ENCODE assay signal across 8 mouse cellular contexts in genomic region chr12:101818246-101818607, GRCm38 (mm10). TPM values are rescaled to one million over a fixed set of nuclear protein-coding genes. Genes with fewer than 3 reads are reported as not detected.
DNase-seq lines count a peak whose midpoint lies in the region; ATAC-seq and TF ChIP-seq lines count a peak whose summit lies in the region.

No protein-coding gene starts in this region.

- peak overlapping the region; percentile 41; the same call in 1 of the 2 replicates for H3K9ac ChIP-seq in lung, postnatal 0 days (replicated peaks; ENCODE audit: low read depth)
- H3K9ac ChIP-seq in limb, embryonic 13.5 days: peak overlapping the region; percentile 62

- no peak for TF ChIP-seq EP300 in lung, postnatal 0 days (IDR thresholded peaks at IDR 0.05)

- H3K27ac ChIP-seq in cerebellum, adult 2 months (ENCODE audit: insufficient read depth, low read length): no peak overlapping the region
- peak overlapping the region; percentile 87 for H3K27ac ChIP-seq in lung, postnatal 0 days (ENCODE audit: low read length)
- H3K27ac ChIP-seq in limb, embryonic 13.5 days: peak overlapping the region; percentile 92
- H3K27ac ChIP-seq in small intestine, adult 2 months (ENCODE audit: insufficient read depth, low read depth, low read length): peak overlapping the region; percentile 21

- H3K4me2 ChIP-seq in lung, postnatal 0 days (replicated peaks; ENCODE audit: low read depth, low read length): peak overlapping the region; percentile 92
- peak overlapping the region; percentile 81 for H3K4me2 ChIP-seq in limb, embryonic 13.5 days (replicated peaks)

- DNase-seq in cerebellum, adult 2 months: no peak
- DNase-seq in cerebellum, postnatal 4 days (ENCODE audit: low spot score in 2 of 2): no peak
- peak; percentile 48 for DNase-seq in lung, postnatal 0 days (ENCODE audit: low spot score)
- no peak for DNase-seq in lung, postnatal 14 days
- DNase-seq in right cerebral cortex, postnatal 36 days (ENCODE audit: low spot score in 2 of 2): no peak

- H3K36me3 ChIP-seq in lung, postnatal 0 days (ENCODE audit: insufficient read depth, low read length): no peaks in the 10 kb centered on the region
- no peaks in the 10 kb centered on the region for H3K36me3 ChIP-seq in limb, embryonic 13.5 days
- no peaks in the 10 kb centered on the region for H3K36me3 ChIP-seq in small intestine, adult 2 months (ENCODE audit: control insufficient read depth, insufficient read depth, low read length)

- H3K4me3 ChIP-seq in cerebellum, adult 2 months (replicated peaks; ENCODE audit: insufficient read depth, low read depth, low read length): peak overlapping the region; percentile 50
- peak overlapping the region; percentile 55 for H3K4me3 ChIP-seq in lung, postnatal 0 days (ENCODE audit: low read depth, low read length)
- peak overlapping the region; percentile 52 for H3K4me3 ChIP-seq in limb, embryonic 13.5 days
- H3K4me3 ChIP-seq in small intestine, adult 2 months (ENCODE audit: low read depth, low read length): peak overlapping the region; percentile 61

- peaks cover 16% of the 10 kb centered on the region for H3K4me1 ChIP-seq in cerebellum, adult 2 months (ENCODE audit: control insufficient read depth, insufficient read depth, low read length)
- H3K4me1 ChIP-seq in lung, postnatal 0 days (ENCODE audit: insufficient read depth, low read depth, low read length): peaks cover 12% of the 10 kb centered on the region; the same call in 1 of the 2 replicates
- H3K4me1 ChIP-seq in limb, embryonic 13.5 days: peaks cover 27% of the 10 kb centered on the region
- peaks cover 8% of the 10 kb centered on the region for H3K4me1 ChIP-seq in small intestine, adult 2 months (ENCODE audit: control insufficient read depth, insufficient read depth, insufficient read length, low read length)

- no peak for ATAC-seq in lung, postnatal 0 days
- ATAC-seq in limb, embryonic 13.5 days (ENCODE audit: low FRiP score, low read depth): 0 out of 2 replicates have a peak, but pooled peaks have one; percentile 7
- no peak for ATAC-seq in granulocyte monocyte progenitor cell, adult 5-6 weeks (replicated peaks; ENCODE audit: poor library complexity, severe bottlenecking)

- peaks cover 1% of the 10 kb centered on the region; the same call in 1 of the 2 replicates for H3K27me3 ChIP-seq in cerebellum, adult 2 months (ENCODE audit: control insufficient read depth, insufficient read depth, low read length)
- no peaks in the 10 kb centered on the region for H3K27me3 ChIP-seq in lung, postnatal 0 days (replicated peaks; ENCODE audit: insufficient read depth, low read length)
- H3K27me3 ChIP-seq in limb, embryonic 13.5 days: peaks cover 7% of the 10 kb centered on the region; the same call in 1 of the 2 replicates
- peaks cover 16% of the 10 kb centered on the region; the same call in 1 of the 2 replicates for H3K27me3 ChIP-seq in small intestine, adult 2 months (ENCODE audit: control insufficient read depth, insufficient read depth, low read length)

- no peak for TF ChIP-seq POLR2A in cerebellum, adult 2 months (IDR thresholded peaks at IDR 0.05; ENCODE audit: borderline replicate concordance, insufficient read depth, low read length)
- no peak for TF ChIP-seq POLR2A in small intestine, adult 2 months (IDR thresholded peaks at IDR 0.05; ENCODE audit: low read depth, low read length)

- no peaks in the 10 kb centered on the region for H3K9me3 ChIP-seq in lung, postnatal 0 days (ENCODE audit: low read length)
- no peaks in the 10 kb centered on the region for H3K9me3 ChIP-seq in limb, embryonic 13.5 days

- TF ChIP-seq CTCF in cerebellum, adult 2 months (IDR thresholded peaks at IDR 0.05; ENCODE audit: borderline replicate concordance, insufficient read depth, low read depth, low read length): no peak
- no peak for TF ChIP-seq CTCF in lung, postnatal 0 days (IDR thresholded peaks at IDR 0.05)
- TF ChIP-seq CTCF in small intestine, adult 2 months (IDR thresholded peaks at IDR 0.05; ENCODE audit: extremely low read depth, insufficient read length, insufficient replicate concordance, low read depth, low read length): no peak

- 43% methylated on average over 11 of the region's 11 CpGs for WGBS in cerebellum, adult 2 months
- 13% methylated on average over 11 of the region's 11 CpGs for WGBS in lung, postnatal 0 days
- 4% methylated on average over 11 of the region's 11 CpGs for WGBS in limb, embryonic 13.5 days
- WGBS in small intestine, adult 2 months: 18% methylated on average over 11 of the region's 11 CpGs

RNA-seq across cellular contexts. Expression of gene Fbln5, which starts 0.6 kb away (rescaled TPM):
- polyA plus RNA-seq in cerebellum, adult 2 months (2012; rRNA removed): 8.2 and 8.9 TPM in 2 replicates
- polyA plus RNA-seq in lung, postnatal 0 days (2015; fragmentation: Nextera tagmentation; extraction: Ambion mirVana): 408 and 420 TPM in 2 replicates
- polyA plus RNA-seq in limb, embryonic 13.5 days (2015; fragmentation: Nextera tagmentation; extraction: Ambion mirVana): 91.3 and 102 TPM in 2 replicates
- polyA plus RNA-seq in small intestine, adult 2 months (2012; rRNA removed): 15.3 and 17.0 TPM in 2 replicates
- not detected in 2 replicates for total RNA-seq in granulocyte monocyte progenitor cell, adult 5-6 weeks (2014; fragmentation: Nextera tagmentation)
- total RNA-seq in granulocyte monocyte progenitor cell, adult 5-6 weeks (2017): not detected in 2 replicates
